Mouse (Mus musculus) small intestine, adult 2 months (tissue): ENCODE measurements at regions not wholly inside any gene's neighbourhood (a gene's known extent, or its start where the extent isn't known, plus 50 kb on each side); places are given as distances from the start of the nearest gene placed in this dataset.
"Not testable (repeated sequence)": the region's sequence is repeated elsewhere in the genome, so short reads cannot be mapped to it uniquely, and the experiment has no call there.

Experiments
- CTCF ChIP-seq: fragments of 200-500 bp; IDR thresholded peaks from 2 replicates; pipeline ENCODE4 v1.5.1; 2012; ENCODE audit warnings: low read depth, mild to moderate bottlenecking, control low read depth, inconsistent platforms, low read length, moderate library complexity, mixed read lengths; ENCODE audit not compliant: insufficient replicate concordance, insufficient read length; ENCODE audit errors: extremely low read depth
- POLR2A ChIP-seq: fragments of 200-500 bp; IDR thresholded peaks from 2 replicates; pipeline ENCODE4 v1.6.1; 2012; ENCODE audit warnings: low read depth, mild to moderate bottlenecking, control low read depth, inconsistent platforms, low read length, moderate library complexity

DNA sequence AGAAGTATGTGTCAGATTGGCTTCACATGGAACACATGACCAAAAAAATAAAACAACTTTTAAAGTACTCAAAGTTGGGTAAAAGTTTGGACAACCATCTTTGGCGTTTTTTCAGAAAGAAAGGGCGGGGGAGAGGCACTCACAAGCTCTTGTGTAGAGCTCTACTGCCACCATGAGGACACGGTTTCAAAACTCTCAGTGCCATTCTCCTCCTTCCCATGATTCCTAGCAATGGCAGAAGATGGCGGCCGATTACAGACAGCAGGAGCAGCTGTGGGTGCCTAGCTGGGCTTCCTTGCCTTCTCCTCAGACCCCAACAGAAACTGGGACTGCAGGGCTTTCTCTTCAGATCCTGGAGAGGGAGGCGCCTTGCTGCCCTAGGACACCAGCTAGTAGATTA, 186.1 kb upstream of the Olfr1324 start:
- TF ChIP-seq CTCF, POLR2A: not testable (repeated sequence)
